Mouse (Mus musculus) heart, embryonic 11.5 days (tissue): Measurements from ENCODE around the gene Ralgapb. TPM values are rescaled to one million over a fixed set of nuclear protein-coding genes. Genes with fewer than 3 reads are reported as not detected.

Experiments
- ATAC-seq: fragments of 200-750 bp; cut with Nextera tagmentation; replicated peaks from 2 replicates; pipeline ENCODE4 v1.8.0; 2017; ENCODE audit warnings: moderate library complexity; ENCODE audit not compliant: insufficient number of reproducible peaks, low FRiP score, low TSS enrichment
- H3K27ac ChIP-seq: fragments of 300-500 bp; sonication (generic); 2 replicates; pipeline ENCODE4 v1.5.1; 2014; ENCODE audit warnings: mild to moderate bottlenecking, low read depth, low read length
- H3K27me3 ChIP-seq: fragments of 300-500 bp; sonication (generic); 2 replicates; pipeline ENCODE4 v1.6.1; 2014; ENCODE audit warnings: mild to moderate bottlenecking, low read length, mixed read lengths; ENCODE audit not compliant: control insufficient read depth, insufficient read depth
- H3K36me3 ChIP-seq: fragments of 300-500 bp; sonication (generic); 2 replicates; pipeline ENCODE4 v1.6.1; 2014; ENCODE audit warnings: mild to moderate bottlenecking, low read length, moderate library complexity, mixed read lengths; ENCODE audit not compliant: control insufficient read depth, insufficient read depth
- H3K4me1 ChIP-seq: fragments of 300-500 bp; sonication (generic); 2 replicates; pipeline ENCODE4 v1.6.1; 2014; ENCODE audit warnings: low read length; ENCODE audit not compliant: control insufficient read depth, insufficient read depth
- H3K4me2 ChIP-seq: fragments of 300-500 bp; sonication (generic); 2 replicates; pipeline ENCODE4 v1.6.1; 2014; ENCODE audit warnings: mild to moderate bottlenecking, moderate library complexity
- H3K4me3 ChIP-seq: fragments of 300-500 bp; sonication (generic); 2 replicates; pipeline ENCODE4 v1.5.1; 2014; ENCODE audit warnings: low read depth, low read length
- H3K9ac ChIP-seq: fragments of 300-500 bp; sonication (generic); 2 replicates; pipeline ENCODE4 v1.6.1; 2014; ENCODE audit warnings: mild to moderate bottlenecking, low read depth, low read length, moderate library complexity
- H3K9me3 ChIP-seq: fragments of 300-500 bp; sonication (generic); replicated peaks from 2 replicates; pipeline ENCODE4 v1.6.1; 2016; ENCODE audit warnings: low read length; ENCODE audit not compliant: control insufficient read depth
- WGBS: fragments of 180-500 bp; shearing (Covaris S2); extraction: QIAGEN DNeasy Blood & Tissue Kit; methylation state at CpG from one replicate; pipeline ENCODE4 v1.1.7; 2014; ENCODE audit not compliant: insufficient replicate concordance; 5-methylcytosine and 5-hydroxymethylcytosine counted together
- polyA plus RNA-seq: library from polyadenylated mRNA; unstranded; fragments of >200 nt; fragmentation: Nextera tagmentation; extraction: Ambion mirVana; gene quantifications from 2 replicates; pipeline ENCODE4 v1.2.1, GENCODE M21; 2014

The Ralgapb gene
- polyA plus RNA-seq, 1 experiment from 2014 or later, result 16.5 TPM

GRCm38 (mm10) chr2:158415826-158416225 lies 6.2 kb downstream of the Ralgapb start:
- Histone ChIP-seq H3K4me1 (peaks cover 14% of the 10 kb centered on the region), H3K4me3 (no peak overlapping the region), H3K27me3 (no peaks in the 10 kb centered on the region), H3K27ac (no peak overlapping the region), H3K36me3 (no peaks in the 10 kb centered on the region), H3K9me3 (no peaks in the 10 kb centered on the region), H3K9ac (no peak overlapping the region), H3K4me2 (no peak overlapping the region)
- WGBS, result 82% methylated on average over 1 of the region's 1 CpGs
- no peak for ATAC-seq

- Histone ChIP-seq H3K9me3 (no peaks in the 10 kb centered on the region), H3K4me3 (no peak overlapping the region), H3K27me3 (no peaks in the 10 kb centered on the region), H3K4me1 (peaks cover under 1% of the 10 kb centered on the region; the same call in 1 of the 2 replicates), H3K9ac (no peak overlapping the region), H3K36me3 (no peaks in the 10 kb centered on the region), H3K4me2 (no peak overlapping the region), H3K27ac (no peak overlapping the region)
- 88% methylated on average over 1 of the region's 1 CpGs for whole genome bisulfite sequencing
- no peak for ATAC-seq
Observed at GRCm38 (mm10) chr2:158418663-158419062, 9.0 kb downstream of the Ralgapb start.

- H3K4me2 ChIP-seq, result no peak overlapping the region
- H3K4me3 ChIP-seq, result no peak overlapping the region
- H3K4me1 ChIP-seq, result no peaks in the 10 kb centered on the region
- WGBS, result 58% methylated on average over 1 of the region's 1 CpGs
- H3K9me3 ChIP-seq, result no peaks in the 10 kb centered on the region
- peaks cover 12% of the 10 kb centered on the region for H3K36me3 ChIP-seq
- no peaks in the 10 kb centered on the region for H3K27me3 ChIP-seq
- ATAC-seq, result no peak
- H3K9ac ChIP-seq, result no peak overlapping the region
- no peak overlapping the region for H3K27ac ChIP-seq
Observed at GRCm38 (mm10) chr2:158445814-158446213, 36.2 kb downstream of the Ralgapb start.

- no peak overlapping the region for H3K4me3 ChIP-seq
- peaks cover 13% of the 10 kb centered on the region for H3K36me3 ChIP-seq
- no peaks in the 10 kb centered on the region for H3K4me1 ChIP-seq
- H3K9me3 ChIP-seq, result no peaks in the 10 kb centered on the region
- no peak overlapping the region for H3K4me2 ChIP-seq
- WGBS, result 86% methylated on average over 7 of the region's 7 CpGs
- H3K27me3 ChIP-seq, result no peaks in the 10 kb centered on the region
- no peak overlapping the region for H3K9ac ChIP-seq
- H3K27ac ChIP-seq, result no peak overlapping the region
- no peak for ATAC-seq
Observed at GRCm38 (mm10) chr2:158449845-158450244, 40.2 kb downstream of the Ralgapb start.

GRCm38 (mm10) chr2:158456451-158456850 lies 46.8 kb downstream of the Ralgapb start:
- Histone ChIP-seq H3K36me3 (peaks cover 19% of the 10 kb centered on the region), H3K9me3 (no peaks in the 10 kb centered on the region), H3K27me3 (no peaks in the 10 kb centered on the region), H3K4me1 (no peaks in the 10 kb centered on the region), H3K4me2 (no peak overlapping the region), H3K4me3 (no peak overlapping the region), H3K27ac (no peak overlapping the region), H3K9ac (no peak overlapping the region)
- WGBS, result 80% methylated on average over 4 of the region's 4 CpGs
- ATAC-seq, result no peak

- Histone ChIP-seq H3K27me3 (no peaks in the 10 kb centered on the region), H3K9me3 (no peaks in the 10 kb centered on the region), H3K36me3 (peaks cover 16% of the 10 kb centered on the region), H3K27ac (no peak overlapping the region), H3K4me2 (no peak overlapping the region), H3K4me3 (no peak overlapping the region), H3K9ac (no peak overlapping the region), H3K4me1 (no peaks in the 10 kb centered on the region)
- 78% methylated on average over 1 of the region's 1 CpGs for WGBS
- no peak for ATAC-seq
Observed at GRCm38 (mm10) chr2:158457610-158458009, 48.0 kb downstream of the Ralgapb start.

GRCm38 (mm10) chr2:158462450-158462849 lies 52.8 kb downstream of the Ralgapb start:
- ATAC-seq, result no peak
- Histone ChIP-seq H3K9ac (no peak overlapping the region), H3K36me3 (peaks cover 13% of the 10 kb centered on the region; the same call in 1 of the 2 replicates), H3K9me3 (no peaks in the 10 kb centered on the region), H3K4me1 (no peaks in the 10 kb centered on the region), H3K27me3 (no peaks in the 10 kb centered on the region), H3K4me3 (no peak overlapping the region), H3K27ac (no peak overlapping the region), H3K4me2 (no peak overlapping the region)
- 92% methylated on average over 1 of the region's 1 CpGs for WGBS

- no peak overlapping the region for H3K27ac ChIP-seq
- ATAC-seq, result no peak
- H3K9ac ChIP-seq, result no peak overlapping the region
- 95% methylated on average over 1 of the region's 1 CpGs for WGBS
- H3K27me3 ChIP-seq, result no peaks in the 10 kb centered on the region
- no peaks in the 10 kb centered on the region for H3K9me3 ChIP-seq
- H3K36me3 ChIP-seq, result 0 out of 2 replicates have a peak, but pooled peaks cover 8% of the 10 kb centered on the region
- H3K4me2 ChIP-seq, result no peak overlapping the region
- no peaks in the 10 kb centered on the region for H3K4me1 ChIP-seq
- H3K4me3 ChIP-seq, result no peak overlapping the region
Observed at GRCm38 (mm10) chr2:158474159-158474558, 64.5 kb downstream of the Ralgapb start.

- 88% methylated on average over 3 of the region's 3 CpGs for WGBS
- Histone ChIP-seq H3K36me3 (peaks cover 10% of the 10 kb centered on the region), H3K4me3 (no peak overlapping the region)
Observed at GRCm38 (mm10) chr2:158477640-158478039, 68.0 kb downstream of the Ralgapb start.

More at GRCm38 (mm10) chr2:158477640-158478039, 68.0 kb downstream of the Ralgapb start:
- Histone ChIP-seq H3K4me2 (no peak overlapping the region), H3K27me3 (no peaks in the 10 kb centered on the region), H3K27ac (no peak overlapping the region), H3K9ac (no peak overlapping the region), H3K4me1 (no peaks in the 10 kb centered on the region), H3K9me3 (no peaks in the 10 kb centered on the region)
- ATAC-seq, result no peak
